Mouse (Mus musculus): ENCODE results near the gene Capza1.
"Not testable (repeated sequence)": the region's sequence is repeated elsewhere in the genome, so short reads cannot be mapped to it uniquely, and the experiment has no call there.

Gene Capza1

GRCm38 (mm10) chr3:104816130-104816529 lies 48.2 kb downstream of the Capza1 start:
- DNase-seq = no peak

GRCm38 (mm10) chr3:104815346-104815745 lies 49.0 kb downstream of the Capza1 start:
- DNase-seq = no peak

GRCm38 (mm10) chr3:104814746-104815145 lies 49.6 kb downstream of the Capza1 start:
- no peak for DNase-seq

GRCm38 (mm10) chr3:104813227-104813626 lies 51.1 kb downstream of the Capza1 start:
- not testable (repeated sequence) for DNase-seq

GRCm38 (mm10) chr3:104812254-104812653 lies 52.1 kb downstream of the Capza1 start:
- DNase-seq = no peak

- DNase-seq = no peak
Measured at GRCm38 (mm10) chr3:104811752-104812151, 52.6 kb downstream of the Capza1 start.

- DNase-seq = no peak
Measured at GRCm38 (mm10) chr3:104805539-104805938, 58.8 kb downstream of the Capza1 start.

GRCm38 (mm10) chr3:104804312-104804711 lies 60.0 kb downstream of the Capza1 start:
- no peak for DNase-seq

GRCm38 (mm10) chr3:104801481-104801880 lies 62.8 kb downstream of the Capza1 start:
- DNase-seq = no peak

GRCm38 (mm10) chr3:104800681-104801080 lies 63.6 kb downstream of the Capza1 start:
- DNase-seq = no peak

GRCm38 (mm10) chr3:104796430-104797082 lies 67.7 kb downstream of the Capza1 start:
- no peak for DNase-seq

- no peak for DNase-seq
Measured at GRCm38 (mm10) chr3:104795661-104796340, 68.5 kb downstream of the Capza1 start.

- DNase-seq = no peak
Measured at GRCm38 (mm10) chr3:104794953-104795470, 69.3 kb downstream of the Capza1 start.

GRCm38 (mm10) chr3:104793871-104794828 lies 70.2 kb downstream of the Capza1 start:
- DNase-seq = peak; percentile 98

- no peak for DNase-seq
Measured at GRCm38 (mm10) chr3:104792360-104793270, 71.7 kb downstream of the Capza1 start.

- DNase-seq = no peak
Measured at GRCm38 (mm10) chr3:104791671-104792070, 72.6 kb downstream of the Capza1 start.

GRCm38 (mm10) chr3:104791017-104791416 lies 73.3 kb downstream of the Capza1 start:
- no peak for DNase-seq

GRCm38 (mm10) chr3:104790401-104790937 lies 73.8 kb downstream of the Capza1 start:
- DNase-seq = peak; percentile 50

GRCm38 (mm10) chr3:104789822-104790221 lies 74.5 kb downstream of the Capza1 start:
- no peak for DNase-seq

- DNase-seq = no peak
Measured at GRCm38 (mm10) chr3:104789312-104789605, 75.0 kb downstream of the Capza1 start.

GRCm38 (mm10) chr3:104788561-104789311 lies 75.6 kb downstream of the Capza1 start:
- peak; percentile 91 for DNase-seq

All from retina, postnatal 1 day (tissue).